Mouse (Mus musculus): ENCODE measurements at regions not wholly inside any gene's neighbourhood (a gene's known extent, or its start where the extent isn't known, plus 50 kb on each side); places are given as distances from the start of the nearest gene placed in this dataset.

- in situ Hi-C loops (cut with MboI, MseI) = no loop called here
Measured at GRCm38 (mm10) chr13:116795041-116795440, 230.3 kb downstream of the Parp8 start.

- in situ Hi-C loops (cut with MboI, MseI) = no loop called here
Measured at GRCm38 (mm10) chr13:116781616-116782015, 243.7 kb downstream of the Parp8 start.

GRCm38 (mm10) chr13:116765491-116765890, 259.8 kb downstream of the Parp8 start:
- in situ Hi-C loops (cut with MboI, MseI) = no loop called here

DNA sequence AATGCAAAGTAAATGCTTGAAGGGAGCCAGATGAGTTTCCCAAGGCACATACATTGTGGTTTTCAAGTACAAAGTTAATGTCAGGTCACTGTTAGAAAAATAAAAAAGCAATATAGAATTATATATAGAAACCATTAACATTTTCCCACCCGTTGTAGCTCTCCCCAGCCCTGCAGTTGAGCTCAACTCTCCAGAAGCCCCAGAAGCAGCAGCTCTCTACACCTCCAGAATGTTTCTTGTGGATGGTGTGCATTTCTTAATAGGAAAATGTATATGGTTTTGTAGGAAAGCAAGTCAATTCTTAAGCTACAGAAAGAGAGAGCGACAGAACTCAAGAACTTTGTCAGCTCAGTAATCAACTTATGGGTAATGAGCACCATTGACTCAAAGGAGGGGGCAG, 265.4 kb downstream of the Parp8 start:
- in situ Hi-C loops (cut with MboI, MseI) = no loop called here

DNA sequence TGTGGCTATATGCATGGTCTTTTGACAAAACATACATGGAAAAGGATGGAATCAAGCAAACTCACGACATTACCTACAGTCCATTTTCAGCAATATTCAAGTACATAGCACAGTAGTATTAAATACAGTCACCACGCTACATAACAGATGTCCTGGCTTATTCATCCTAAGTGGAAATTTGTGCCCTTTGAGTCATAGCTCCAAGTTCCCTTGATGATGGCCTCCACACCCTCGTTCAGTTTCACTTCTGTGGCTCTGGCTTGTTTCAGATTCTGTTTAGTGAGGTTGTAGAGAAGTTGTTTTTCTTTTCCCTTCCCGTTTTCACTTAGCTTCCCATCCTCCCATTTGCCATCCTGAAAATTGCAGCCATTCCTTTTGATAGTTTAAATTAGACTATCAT, 284.5 kb downstream of the Parp8 start:
- in situ Hi-C loops (cut with MboI, MseI) = no loop called here

DNA sequence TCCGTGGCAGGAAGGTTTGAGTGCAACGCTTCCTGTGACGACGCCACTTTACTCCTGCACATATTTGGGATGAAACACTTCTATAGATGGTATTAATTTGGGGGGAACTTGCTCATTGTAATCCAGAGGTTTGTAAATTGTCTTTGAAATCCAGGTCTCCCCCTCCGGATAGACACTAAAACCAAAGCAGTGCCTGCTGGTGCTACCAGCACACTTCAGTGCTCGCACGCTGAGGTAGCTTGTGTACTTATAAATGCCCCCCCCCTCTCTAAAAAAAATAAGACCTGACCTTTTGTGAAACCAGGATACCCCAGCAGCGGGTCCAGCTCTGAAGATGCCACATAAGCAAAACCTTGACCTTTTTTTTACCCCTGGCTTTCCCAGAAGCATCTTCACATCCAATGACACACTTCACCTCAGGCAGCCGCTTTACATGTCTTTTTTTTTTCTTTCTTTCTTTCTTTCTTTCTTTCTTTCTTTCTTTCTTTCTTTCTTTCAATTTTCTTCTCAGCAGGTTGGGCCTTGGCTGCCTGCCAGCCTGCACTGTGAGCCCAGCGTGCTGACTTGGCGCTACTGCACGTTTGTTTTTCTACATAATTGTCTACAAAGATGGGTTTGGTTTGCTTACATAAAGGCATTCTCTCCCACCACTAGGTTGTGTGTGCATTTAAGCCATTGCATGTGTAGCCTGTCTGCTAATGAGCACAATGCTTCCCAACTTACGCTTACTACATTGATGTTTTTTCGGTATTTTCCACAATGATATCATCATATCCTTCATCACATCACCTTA, 301.8 kb downstream of the Parp8 start:
- in situ Hi-C loops (cut with MboI, MseI) = no loop called here

DNA sequence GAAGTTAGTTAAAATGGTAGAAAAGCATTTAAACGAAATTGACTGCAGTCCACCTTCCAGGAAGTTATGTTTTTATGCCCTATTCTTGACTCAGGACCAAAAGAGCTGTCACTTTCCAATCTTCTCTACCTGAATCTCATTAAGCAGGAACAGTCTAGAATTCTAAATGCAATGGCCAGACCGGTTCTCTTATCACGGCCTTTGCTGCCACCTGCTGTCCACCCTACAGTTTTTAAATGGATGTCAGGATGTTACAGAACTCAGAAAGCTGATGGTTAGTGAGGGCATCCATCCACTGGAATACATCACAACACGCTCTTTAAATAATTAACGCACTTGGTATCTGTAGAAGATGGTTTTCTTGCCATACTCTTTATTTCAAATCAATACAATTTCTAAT, 310.5 kb downstream of the Parp8 start:
- in situ Hi-C loops (cut with MboI, MseI) = no loop called here

DNA sequence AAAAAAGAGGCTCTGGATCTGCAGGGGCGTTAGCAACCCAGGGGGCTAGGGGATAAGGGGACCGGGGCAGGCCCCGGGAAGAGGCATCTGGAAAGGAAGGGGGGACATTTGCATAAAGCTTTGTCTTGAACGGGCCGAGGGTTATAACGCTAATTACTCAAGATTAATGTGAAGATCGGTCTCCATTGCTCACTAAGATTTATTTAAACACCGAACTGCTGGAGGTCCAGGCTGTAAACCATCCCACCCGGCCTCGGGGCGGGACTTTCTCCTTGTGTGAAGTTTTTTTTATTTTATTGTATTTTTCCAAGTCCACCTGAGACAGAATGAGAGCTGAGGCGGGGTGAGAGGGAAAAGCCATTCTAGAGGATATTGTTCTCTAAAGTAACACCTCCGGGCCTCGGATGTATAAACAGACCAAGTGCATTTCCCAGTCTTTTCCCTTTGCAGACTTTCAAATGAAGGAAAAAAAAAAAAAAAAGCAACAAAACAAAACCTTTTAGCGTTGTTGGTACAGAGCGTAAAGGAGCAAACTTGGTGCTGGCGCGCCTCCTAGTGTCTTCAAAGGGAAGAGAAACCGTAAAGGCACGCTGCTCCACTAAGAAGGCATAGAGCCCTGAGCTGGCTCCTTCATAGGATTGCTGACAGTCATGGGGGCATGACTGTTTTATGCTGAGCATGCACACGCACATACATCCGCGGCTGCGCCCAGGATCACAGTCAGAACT, 313.3 kb downstream of the Parp8 start:
- in situ Hi-C loops (cut with MboI, MseI) = no loop called here

DNA sequence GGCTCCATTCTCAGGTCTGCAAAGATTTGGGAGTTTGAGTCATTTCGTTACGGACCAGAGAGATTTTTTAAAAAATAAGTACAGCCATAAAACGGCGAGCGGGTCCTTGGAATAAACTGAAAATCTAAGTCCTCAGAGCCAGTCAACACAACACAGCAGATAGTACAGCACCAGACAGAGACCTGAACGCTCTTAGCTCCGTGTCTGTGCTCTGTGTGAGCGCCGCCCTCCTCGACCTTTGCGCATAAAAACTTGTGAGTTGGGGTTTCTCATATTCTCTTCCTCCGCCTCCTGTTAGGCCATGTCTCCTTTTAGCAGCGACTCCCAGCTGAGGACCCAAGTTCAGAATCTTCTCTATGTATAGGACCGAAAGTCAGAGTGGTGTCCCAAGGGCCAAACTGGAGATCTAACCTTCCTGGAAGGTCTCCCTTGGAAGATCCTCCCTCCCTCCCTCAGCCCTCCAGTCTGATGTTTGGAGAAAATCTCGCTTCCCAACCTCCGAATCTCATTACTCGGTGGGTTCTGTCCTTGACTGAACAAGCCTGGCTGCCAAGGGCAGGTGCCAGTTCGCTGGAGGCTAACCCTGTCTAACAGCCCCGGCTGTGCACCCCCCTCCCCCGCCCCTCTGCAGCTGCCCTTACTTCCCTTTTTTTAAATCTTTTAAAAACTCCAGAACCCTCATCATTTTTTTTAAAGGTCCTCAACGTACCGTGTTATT, 314.0 kb downstream of the Parp8 start:
- in situ Hi-C loops (cut with MboI, MseI) = no loop called here

- in situ Hi-C loops (cut with MboI, MseI) = loop anchor here (5.0 kb wide), 1 partner anchor 1477 kb away; no protein-coding TSS in a partner anchor
Measured at GRCm38 (mm10) chr13:116709671-116710070, 315.7 kb downstream of the Parp8 start.

GRCm38 (mm10) chr13:116708846-116709245, 316.5 kb downstream of the Parp8 start:
- in situ Hi-C loops (cut with MboI, MseI) = loop anchor here (5.0 kb wide), 1 partner anchor 1477 kb away; no protein-coding TSS in a partner anchor

DNA sequence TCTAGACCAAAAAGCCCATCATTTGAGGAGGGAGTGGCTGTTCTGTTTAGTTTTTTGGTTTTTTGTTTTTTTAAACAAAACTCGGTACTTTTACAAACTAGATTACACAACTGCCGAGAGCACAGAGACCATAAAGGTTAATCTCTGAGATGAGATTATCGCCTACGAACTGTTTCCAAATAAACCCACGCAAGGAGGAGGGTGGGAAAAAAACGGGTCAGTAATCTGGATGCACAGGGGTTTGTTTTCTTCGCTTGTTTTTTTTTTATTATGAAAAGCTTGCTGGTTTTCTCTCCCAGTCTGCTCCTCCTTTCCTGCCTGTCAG, 316.9 kb downstream of the Parp8 start:
- in situ Hi-C loops (cut with MboI, MseI) = loop anchor here (5.0 kb wide), 1 partner anchor 1476 kb away; no protein-coding TSS in a partner anchor

- in situ Hi-C loops (cut with MboI, MseI) = loop anchor here (5.0 kb wide), 1 partner anchor 1476 kb away; no protein-coding TSS in a partner anchor
Measured at GRCm38 (mm10) chr13:116707621-116708455, 317.5 kb downstream of the Parp8 start.

DNA sequence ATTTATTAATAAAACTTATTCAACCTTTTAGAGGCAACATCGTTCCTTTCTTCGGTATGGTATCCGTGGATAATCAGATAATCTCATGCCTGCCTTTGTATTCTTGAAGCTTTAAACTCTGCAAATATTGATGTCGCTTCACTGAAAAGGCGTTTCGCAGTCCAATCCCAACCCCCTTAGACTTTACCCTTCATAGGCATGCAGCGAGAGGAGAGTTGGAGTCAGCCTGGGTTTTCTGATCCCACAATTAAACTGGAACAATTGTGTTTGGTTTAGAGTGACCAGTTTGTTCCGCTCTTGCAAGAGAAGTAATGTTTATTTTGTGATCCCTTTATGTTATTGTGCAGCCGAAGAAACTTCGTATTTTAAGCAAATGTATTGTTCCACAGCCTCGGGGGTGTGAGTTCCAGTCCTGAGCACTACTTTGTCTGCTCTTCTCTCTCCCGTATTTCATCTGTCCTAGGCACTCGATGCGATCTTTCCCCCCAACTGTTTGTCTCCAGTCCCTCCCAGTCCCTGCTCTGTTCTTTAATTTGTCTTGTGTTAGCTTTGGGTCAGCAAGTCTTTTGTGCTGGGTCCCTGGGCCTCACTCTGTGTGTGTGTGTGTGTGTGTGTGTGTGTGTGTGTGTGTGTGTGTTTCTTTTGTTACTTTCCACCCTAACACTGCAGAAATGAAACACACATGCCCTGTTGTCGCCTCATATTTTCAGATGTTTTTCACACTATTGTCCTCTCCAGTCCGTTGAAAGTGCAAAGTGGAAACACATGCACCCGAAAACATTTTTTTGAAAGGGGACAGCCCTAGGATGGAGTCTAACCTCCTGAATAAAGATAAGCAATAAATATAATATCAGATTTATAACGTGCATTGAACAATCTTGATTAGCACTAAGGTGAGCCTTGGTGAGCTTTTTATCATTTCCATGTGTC, 318.7 kb downstream of the Parp8 start:
- in situ Hi-C loops (cut with MboI, MseI) = loop anchor here (5.0 kb wide), 1 partner anchor 1474 kb away; no protein-coding TSS in a partner anchor

DNA sequence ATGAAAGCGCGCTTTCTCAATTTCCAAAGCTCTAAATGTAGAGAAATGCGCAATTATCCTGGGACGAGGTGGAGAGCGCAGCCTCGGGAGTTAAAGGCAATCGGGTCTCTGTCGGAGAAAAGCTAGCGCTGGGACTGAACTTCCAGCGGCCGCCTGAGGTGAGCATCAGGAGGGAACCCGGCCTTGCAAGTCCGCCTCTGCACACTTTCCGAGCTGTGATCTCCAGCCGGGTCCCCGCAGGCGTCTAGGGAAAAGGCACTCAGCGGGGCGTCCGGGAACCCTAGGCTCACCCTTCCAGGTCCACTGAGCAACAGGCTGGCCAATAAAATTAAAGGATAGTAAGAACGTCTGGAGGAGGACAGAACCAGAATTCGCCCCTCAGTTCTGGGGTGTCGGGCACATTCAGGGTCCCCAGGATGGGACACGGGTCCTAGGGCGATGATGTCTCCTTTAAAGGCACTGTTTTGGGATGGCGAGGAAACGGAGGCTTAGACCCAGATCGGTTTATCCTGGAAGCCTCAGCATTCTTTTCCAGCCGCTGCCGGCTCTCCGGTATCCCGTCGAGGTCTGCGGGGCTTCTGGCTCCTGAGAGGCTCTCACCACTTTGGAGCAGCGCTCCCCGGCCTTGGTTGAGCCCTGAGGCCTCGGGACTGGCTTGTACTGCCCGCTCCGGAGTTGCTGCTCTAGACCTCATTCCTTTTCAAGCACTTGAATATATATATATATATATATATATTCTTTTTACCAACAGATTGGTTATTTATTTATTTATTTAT, 319.5 kb downstream of the Parp8 start:
- in situ Hi-C loops (cut with MboI, MseI) = loop anchor here (5.0 kb wide), 1 partner anchor 1473 kb away; no protein-coding TSS in a partner anchor

GRCm38 (mm10) chr13:116688714-116689113, 336.6 kb downstream of the Parp8 start:
- in situ Hi-C loops (cut with MboI, MseI) = no loop called here

Measured in T-helper 2 cell (primary cell).